Mouse (Mus musculus): ENCODE measurements around the gene Tdrkh.
A peak's percentile ranks its signal among the peaks of the same experiment; 100 is the strongest.

The Tdrkh gene

DNA sequence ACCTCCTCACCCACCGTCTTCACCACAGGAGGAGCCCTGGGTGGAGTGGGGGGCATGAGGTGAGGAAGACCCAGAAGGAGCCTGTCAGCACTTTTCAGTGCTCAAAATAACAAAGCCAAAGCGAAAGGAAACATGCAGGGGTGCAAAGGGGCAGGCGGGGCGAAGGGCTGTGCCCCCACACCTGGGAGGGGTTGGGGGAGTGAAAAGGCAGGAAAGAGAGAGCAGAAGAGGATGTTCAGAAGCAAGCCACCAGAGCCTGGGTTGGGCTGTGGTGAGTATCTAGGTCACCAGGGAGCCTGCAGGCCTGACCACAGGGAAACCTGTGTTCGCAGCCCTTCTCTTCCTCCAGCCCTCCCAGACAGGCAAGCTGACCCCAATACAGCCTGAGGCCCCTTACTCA lies 25.0 kb upstream of the Tdrkh start:
- no peak for DNase-seq (ENCODE audit: low spot score in 2 of 2)

DNA sequence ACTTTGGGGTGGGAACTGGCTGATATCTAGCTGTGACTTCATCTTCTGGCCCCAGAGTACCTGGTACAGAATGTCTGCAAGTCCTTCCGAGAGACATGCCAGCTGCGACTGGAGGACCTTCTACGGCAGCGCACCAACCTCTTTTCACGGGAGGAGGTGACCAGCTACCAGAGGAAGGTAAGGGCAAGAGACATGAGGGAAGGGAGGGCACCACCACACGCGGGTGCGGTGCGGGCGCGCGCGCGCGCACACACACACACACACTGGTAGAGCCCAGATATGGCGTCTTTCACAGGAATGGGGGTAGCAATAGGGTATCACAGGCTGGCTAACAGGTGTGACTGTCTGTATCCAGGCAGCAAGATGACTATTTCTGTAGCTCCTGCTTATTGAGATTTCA lies 23.7 kb upstream of the Tdrkh start:
- no peak for DNase-seq (ENCODE audit: low spot score in 2 of 2)

DNA sequence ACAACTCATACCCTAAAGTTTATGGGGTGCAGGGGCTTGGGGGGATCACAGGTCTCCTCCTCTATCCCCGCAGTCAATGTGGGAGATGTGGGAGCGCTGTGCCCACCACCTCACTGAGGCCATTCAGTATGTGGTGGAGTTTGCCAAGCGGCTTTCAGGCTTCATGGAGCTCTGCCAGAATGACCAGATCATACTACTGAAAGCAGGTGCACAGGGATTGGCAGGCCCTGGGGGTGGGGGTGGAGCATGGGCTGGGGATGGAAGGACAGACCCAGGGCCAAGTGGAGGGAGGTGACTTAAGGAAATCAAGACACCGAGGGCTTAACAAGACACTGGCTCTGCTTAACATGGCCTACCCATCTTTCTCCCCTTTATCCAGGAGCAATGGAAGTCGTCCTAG lies 22.1 kb upstream of the Tdrkh start:
- DNase-seq (ENCODE audit: low spot score in 2 of 2) = no peak

DNA sequence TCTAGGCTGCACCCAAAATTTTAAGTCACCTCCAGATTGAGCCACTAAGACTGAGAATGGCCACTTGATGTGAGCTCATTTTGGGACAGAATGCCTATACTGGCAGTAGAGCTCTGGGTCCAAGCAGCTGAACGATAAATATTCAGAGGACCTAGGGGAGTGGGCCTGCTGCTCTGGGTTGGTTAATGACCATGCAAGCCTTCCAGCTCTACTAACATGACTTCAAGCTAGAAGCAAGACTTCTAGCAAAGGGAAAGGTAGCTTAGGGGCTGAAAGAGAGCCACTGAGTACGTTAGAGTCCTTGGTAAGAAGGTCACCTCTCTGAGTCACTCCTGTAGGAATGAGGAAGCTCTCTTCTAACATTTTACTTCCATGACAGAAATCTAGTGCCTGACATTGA lies 20.9 kb upstream of the Tdrkh start:
- DNase-seq (ENCODE audit: low spot score in 2 of 2) = no peak

DNA sequence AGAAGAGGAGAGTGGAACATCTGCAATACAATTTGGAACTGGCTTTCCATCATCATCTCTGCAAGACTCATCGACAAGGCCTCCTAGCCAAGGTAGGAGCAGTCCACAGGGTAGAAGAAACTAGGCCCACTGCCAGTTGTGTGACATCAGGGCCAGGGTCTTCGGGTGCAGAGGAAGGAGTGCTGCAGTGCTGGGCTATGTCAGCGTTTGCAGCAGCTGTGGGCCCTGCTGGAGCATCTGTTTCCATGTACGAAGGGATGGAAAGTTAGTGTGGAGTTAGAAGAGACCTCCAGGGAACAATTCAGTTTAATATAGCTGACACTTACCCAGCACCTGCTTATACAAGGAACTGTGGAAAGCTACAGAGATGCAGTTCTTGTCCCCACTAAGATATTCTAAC lies 20.0 kb upstream of the Tdrkh start:
- DNase-seq (ENCODE audit: low spot score in 2 of 2) = no peak

DNA sequence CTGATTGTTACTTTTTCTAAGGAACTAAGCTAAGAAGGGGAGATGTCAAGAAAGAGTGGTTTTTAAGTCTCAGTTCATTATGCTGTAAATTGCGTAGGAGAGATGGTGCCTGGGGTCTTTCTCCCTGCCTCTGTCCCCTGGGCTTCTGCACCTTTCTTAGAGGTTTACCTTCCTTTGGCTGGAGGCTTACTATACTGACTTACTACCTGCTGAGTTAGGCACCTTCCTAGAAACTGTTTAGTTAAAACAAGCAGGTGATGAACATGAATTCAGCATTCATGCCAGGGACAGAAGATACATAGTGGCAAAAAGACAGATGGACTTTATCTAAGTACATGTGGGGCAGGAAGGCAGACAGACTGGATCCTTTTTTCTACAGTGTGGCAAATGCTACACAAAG lies 16.7 kb upstream of the Tdrkh start:
- DNase-seq (ENCODE audit: low spot score in 2 of 2) = no peak

DNA sequence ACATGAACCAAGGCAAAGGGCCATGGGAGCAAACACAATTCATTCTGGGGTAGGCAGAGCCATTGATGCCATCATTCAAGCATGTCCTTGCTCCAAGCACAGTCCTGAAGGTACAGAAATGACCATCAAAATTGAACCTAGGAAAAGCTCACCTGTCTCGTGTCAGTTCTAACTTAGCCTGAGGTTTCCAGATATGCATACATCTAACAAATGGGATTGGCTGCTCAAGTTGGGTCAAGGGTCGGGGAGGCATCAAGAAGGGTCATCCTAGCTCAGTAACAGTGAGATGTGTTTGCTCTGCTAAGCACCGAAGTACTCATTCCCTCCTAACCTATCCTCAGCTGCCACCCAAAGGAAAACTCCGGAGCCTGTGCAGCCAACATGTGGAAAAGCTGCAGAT lies 16.2 kb upstream of the Tdrkh start:
- no peak for DNase-seq (ENCODE audit: low spot score in 2 of 2)

DNA sequence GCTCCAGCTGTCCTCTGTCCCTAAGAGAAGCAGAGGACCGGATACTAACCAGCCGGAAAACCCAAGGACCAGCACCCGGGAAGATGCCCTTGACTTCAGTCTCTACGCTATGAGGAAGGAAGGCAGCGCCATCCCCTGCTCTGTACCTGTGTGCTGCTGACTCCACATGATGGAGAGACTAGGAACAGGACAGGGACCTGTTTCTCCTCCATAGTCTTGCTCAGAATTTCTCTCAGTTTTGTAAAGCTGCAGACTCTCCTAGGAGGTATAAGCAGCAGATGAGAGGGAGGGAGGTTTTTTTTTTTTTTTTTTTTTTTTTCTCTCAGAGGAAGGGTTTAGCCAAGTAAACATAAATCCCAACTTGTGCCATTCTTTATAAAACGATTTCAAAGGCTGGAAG lies 14.9 kb upstream of the Tdrkh start, which contains the start of gene Lingo4:
Gene Lingo4, plus strand, starts transcription at position 301 of the 400 bp plus-strand sequence.
- DNase-seq (ENCODE audit: low spot score in 2 of 2) = no peak

DNA sequence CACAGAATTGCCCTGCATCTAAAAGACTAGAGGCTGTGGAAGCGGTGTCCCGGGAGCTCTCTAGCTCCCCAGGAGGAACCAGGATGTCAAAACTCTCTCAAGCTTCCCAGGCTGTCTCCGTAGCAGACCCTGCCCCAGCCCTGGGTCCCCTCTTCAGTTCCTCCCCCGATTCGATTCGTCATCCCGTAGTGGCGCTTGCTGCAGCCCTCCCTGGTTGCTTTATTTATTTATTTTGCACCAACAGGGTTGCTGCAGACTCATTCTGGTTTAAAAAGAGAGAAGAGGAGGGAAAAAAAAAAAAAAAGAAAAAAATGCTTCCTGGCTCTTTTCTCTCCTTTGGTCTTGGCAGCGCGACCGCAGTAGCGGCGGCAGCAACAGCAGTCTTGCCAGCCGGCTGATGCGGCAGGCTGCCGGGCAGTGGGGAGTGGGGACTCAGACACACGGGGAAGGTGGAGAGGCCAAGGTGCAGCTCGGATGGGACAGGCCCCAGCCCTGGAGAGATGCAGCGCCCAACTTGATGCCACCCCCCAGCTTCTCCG lies 14.1 kb upstream of the Tdrkh start:
- DNase-seq (ENCODE audit: low spot score in 2 of 2) = no peak

DNA sequence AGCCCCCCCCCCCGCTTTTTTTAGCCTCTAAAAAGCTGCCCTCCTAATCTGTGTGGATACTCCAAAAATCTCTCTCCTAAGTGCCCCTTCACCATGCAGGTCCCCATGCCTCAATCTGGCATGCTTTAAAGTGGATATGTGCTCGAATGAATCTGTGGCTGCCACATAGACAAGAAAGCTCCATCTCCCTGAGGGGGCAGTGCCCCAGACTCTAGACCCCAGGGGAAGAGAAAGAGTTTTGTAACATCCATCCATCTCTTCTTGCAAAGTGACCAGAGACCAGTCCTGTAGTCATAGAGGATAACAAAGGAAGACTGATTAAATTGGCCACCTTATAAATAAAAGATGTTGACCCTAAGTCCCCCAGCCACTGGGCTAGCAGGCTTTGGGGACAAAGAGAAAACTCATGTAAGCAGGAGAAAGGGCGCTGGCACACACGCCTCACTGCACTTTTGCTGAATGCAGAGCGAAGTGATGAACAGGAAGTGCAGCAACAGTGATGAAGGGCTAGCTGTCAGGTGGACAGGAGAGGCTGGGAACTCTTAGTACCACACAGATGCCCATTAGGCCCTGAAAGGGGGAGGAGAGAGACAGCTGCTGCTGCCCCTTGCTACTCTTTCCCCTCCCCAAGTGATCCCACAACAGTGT lies 13.3 kb upstream of the Tdrkh start:
- no peak for DNase-seq (ENCODE audit: low spot score in 2 of 2)

DNA sequence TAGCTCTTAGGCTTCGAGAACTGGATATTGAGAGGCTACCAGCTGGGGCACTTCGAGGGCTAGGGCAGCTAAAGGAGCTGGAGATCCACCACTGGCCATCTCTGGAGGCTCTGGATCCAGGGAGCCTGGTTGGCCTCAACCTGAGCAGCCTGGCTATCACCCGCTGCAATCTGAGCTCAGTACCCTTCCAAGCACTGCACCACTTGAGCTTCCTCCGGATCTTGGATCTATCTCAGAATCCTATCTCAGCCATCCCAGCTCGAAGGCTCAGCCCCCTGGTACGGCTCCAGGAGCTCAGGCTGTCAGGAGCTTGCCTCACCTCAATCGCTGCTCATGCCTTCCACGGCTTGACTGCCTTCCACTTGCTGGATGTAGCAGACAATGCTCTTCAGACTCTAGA lies 10.6 kb upstream of the Tdrkh start:
- DNase-seq (ENCODE audit: low spot score in 2 of 2) = no peak

DNA sequence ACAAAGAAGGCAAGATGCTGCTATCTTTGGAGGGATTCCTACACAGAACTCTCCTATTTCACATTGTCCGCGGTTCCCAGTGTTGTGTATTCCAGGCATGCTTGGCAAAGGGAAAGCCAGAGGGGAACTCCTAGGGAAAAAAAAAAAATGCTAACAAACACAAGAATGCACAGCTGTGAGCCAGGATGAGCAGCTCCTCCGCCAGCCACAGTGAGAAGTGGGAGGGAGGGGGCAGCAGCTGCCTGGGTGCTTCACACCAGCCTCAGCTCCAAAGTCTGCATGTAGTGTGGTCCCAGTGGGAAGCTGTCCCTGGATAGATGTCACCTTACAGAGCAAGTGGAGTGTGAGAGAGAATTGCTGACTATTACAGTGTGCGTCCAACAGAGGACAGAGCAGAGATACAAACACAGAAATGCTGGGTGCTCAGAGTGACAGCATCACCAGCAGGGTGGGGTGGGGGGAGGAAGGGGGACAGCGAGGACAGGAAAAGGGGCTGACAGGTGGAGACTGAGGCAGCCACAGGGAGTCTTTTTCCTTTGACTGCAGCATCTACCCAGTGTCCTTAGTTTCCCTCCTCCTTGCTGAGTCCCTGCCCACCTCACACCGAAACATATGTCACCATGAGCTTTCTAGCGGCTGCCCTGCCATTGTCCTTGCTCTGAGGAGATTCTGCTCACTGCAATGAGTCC lies 8.6 kb upstream of the Tdrkh start:
- no peak for DNase-seq (ENCODE audit: low spot score in 2 of 2)

DNA sequence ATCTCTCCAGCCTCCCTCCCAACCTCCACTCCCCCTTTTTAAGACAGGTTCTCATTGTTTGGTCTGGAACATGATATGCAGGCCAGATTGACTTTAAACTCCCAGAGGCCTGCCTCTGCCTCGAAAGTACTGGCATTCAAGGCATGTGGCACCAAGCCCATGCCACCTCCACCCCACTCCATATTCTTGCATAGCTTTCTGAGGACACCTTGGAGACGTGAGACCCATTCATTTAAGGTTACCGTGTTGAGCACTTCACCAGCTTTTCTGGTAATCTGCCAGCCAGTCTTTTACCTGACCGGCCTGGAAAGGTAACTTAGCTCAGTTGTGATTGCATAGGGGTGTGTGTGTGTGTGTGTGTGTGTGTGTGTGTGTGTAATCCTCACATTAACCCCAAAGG lies 7.5 kb upstream of the Tdrkh start:
- no peak for DNase-seq (ENCODE audit: low spot score in 2 of 2)

DNA sequence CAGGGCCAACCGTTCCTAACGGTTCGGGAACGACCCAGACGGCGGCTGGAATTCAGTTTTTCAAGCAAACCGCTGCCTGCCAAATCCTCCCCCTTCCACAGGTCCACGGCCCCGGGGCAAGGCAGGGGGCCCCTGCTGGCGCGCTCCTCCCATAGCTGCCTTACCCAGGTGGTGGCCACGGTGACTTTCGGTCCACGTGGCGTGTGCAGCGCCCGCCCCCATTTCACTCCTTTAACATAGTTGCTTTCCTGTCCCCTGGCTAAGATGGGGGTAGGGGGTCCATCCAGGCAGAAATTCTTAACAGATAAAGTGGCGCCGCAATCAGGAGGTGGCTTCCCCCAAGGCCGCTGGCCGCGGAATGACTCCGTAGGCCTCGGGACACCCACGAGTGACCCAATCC lies 543 bp upstream of the Tdrkh start:
- no peak for DNase-seq (ENCODE audit: low spot score in 2 of 2)

DNA sequence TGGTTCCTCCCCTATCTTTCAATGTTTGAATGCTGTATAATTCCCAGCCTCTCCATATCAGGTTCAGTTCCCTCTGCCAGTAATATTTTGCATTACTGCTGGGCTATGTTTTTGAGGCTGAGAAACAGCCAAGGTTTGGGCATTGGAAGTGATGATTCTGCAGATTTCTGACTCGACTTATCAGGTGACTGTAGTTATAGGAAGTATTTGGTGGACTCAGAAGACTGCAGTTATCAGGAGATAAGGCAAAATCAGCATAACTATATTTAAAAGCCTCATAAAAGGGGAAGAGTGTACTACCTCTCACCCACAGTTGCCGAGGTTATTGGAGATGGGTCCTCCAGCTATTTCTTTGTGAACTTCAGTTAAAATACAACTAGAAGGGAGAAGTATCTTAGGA lies 17.9 kb downstream of the Tdrkh start:
- no peak for DNase-seq (ENCODE audit: low spot score in 2 of 2)

DNA sequence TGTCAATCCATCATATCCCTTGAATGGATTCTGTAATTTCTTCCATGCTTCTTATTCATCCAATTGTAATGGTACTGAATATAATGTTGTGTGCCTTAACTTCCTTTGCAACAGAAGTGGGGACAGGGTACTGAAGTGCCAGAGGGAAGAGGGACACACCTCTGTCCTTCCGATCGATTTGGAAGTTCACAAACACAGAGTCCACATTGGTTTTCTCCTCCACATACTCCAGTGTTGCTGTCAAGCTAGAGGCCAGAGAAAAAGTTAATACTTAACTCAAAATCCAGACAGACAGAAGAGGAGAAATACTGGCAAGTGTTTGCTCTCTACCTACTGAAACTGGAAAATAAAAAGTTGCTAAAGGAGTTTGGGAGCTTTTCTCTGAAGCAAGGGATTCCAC lies 21.2 kb downstream of the Tdrkh start:
- DNase-seq (ENCODE audit: low spot score in 2 of 2) = no peak

DNA sequence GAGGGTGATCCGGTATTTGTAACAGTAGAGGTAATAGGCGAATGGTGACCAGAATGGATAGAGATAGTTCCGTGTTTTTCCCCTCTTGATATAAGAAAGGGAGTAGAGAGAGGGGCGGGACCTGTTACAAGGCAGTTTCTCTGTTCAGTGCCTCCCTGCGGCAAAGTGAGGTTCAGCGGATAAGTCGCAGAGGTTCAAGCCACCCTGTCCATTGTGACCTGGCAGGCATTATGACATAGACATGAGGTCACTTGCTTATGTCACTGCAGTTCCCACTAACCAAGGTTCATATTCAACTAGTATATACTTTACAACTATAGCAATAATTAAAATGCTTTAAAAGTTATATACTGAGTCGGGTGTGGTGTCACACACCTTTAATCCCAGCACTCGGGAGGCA lies 23.3 kb downstream of the Tdrkh start:
- no peak for DNase-seq (ENCODE audit: low spot score in 2 of 2)

DNA sequence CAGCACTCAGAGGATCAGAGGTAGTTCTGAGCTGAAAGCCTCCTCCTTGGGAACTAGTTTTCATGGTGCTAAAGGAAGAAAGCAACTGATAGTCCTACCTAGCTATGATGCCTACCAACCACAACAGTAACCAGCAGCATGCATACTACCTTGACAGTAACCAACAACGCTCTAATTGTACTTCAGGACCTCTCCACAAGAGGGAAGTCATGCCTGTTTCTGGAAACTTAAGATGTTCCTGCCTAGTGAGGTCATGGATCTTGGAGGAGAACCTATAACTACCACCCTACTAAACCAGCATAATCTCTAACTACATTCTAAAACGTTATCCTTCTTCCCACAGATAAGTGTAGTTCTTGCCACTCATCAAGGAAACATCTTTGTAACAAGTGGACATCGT lies 28.1 kb downstream of the Tdrkh start:
- DNase-seq (ENCODE audit: low spot score in 2 of 2) = no peak

DNA sequence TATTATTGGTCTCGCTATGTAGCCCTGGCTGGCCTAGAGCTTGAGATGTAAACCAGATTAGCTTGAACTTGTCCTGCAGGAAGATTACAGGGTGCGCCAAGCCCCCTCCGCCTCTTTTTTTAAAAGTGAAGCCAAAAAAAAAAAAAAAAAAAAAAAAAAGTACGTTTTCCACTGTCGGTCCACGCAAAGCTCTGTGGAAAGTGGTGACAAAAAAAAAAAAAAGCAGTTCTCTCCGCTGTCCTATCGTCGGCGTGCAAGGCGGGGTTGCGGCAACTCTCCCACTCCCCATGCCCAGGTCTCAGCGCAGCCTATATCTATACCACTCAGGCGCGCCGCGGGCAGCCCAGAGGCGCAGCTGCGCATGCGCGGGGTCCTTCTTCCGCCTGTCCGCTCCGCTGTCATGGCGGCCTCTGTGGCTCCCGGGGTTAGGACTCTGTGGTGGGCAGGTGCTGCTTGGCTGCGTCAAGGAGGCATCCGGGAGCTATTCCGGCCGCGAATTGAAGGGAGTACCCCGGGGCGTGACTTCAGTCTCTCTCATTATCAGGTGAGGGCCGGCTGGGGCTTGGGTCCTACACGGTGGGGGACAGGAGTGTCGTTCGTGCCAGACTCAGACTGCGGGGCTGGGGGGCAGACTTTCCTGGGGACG lies 30.0 kb downstream of the Tdrkh start, which contains the start of gene Mrpl9:
Gene Mrpl9, plus strand, starts transcription at position 368 of the 646 bp plus-strand sequence.
- peak; percentile 95 to 96 for DNase-seq (ENCODE audit: low spot score in 2 of 2)

DNA sequence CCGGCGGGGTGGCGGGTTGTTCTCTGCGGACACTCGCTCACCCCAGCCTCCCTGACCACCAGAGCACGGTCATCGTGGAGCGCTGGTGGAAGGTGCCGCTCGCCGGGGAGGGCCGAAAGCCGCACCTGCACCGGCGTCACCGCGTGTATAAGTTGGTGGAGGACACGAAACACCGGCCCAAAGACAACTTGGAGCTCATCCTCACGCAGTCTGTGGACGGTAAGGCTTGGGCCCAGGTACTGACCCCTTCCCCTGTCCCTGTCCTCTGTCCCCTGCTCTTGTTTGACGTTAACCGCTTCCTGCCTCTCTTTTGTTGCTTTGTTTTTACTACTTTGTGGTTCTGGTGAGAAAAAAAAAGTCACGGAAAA lies 30.5 kb downstream of the Tdrkh start, which contains the start of gene Oaz3:
Gene Oaz3, minus strand, starts transcription at position 319 of the 368 bp plus-strand sequence.
- no peak for DNase-seq (ENCODE audit: low spot score in 2 of 2)

DNA sequence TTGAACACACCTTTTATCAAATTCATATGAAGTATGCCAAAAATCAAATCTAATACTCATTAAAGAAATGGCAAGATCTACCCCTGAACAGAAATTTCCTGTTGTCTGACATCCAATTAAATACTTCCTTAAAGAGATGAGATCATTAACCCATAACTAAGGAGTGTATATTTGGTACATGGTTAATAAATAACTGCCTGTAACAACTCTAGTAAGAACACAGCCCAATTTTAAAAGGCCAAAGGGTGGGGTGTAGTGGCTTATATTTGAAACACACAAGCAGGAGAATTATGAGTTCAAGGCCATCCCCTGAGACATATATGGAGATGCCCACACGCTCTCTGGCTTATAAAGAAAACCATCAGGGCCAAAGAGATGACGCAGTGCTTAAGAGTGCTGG lies 36.3 kb downstream of the Tdrkh start:
- DNase-seq (ENCODE audit: low spot score in 2 of 2) = no peak

DNA sequence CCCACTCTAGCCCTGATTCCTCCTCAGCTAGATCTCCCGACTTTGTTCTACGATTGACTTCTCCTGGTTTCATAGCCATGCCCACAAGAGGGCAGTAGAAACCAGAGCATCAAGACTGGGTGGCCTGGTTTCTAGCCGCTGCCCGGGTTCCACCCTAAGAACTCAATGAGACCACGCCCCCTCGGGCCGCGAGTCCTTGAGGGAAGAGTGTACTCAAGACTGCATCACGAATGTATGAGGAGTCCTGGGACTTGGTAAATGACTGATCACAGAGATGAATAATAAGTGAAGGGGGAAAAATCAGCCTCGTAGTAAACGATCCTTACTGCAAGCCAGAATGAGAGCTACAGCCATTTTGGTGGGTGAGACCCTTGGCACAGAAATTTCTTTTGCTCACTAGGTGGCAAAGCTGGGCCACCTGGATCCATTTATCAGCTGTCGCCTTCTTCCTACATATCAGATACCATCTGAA lies 43.5 kb downstream of the Tdrkh start:
- peak; percentile 34 to 56 for DNase-seq (ENCODE audit: low spot score in 2 of 2)

DNA sequence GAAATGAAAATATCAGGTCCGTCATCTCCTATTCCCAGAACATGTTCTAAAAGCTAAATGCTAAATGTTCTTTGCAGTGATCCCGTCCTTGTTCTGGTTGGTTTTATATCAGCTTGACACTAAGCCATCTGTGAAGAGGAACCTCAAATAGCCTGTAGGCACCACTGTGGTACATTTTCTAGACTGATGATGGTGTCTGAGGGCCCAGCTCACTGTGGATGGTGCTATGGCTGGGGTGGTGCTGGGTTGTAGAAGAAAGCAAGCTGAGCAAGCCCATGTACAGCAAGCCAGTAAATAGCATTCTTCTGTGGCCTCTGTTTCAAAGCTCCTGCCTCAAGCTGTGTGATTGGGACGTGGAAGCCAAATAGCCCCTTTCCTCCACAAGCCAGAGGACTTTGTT lies 44.0 kb downstream of the Tdrkh start:
- no peak for DNase-seq (ENCODE audit: low spot score in 2 of 2)
